Mouse (Mus musculus) ES-Bruce4 (cell line): ENCODE data around the gene 2310034G01Rik.

Experiments
- CTCF ChIP-seq: IDR thresholded peaks from one replicate; pipeline ENCODE4 v1.8.1; 2011; ENCODE audit warnings: low read depth, low read length
- POLR2A ChIP-seq: IDR thresholded peaks from one replicate; pipeline ENCODE4 v1.8.1; 2011; ENCODE audit warnings: low read length; ENCODE audit not compliant: insufficient read depth

- no peak for TF ChIP-seq POLR2A
- no peak for TF ChIP-seq CTCF
Measured at GRCm38 (mm10) chr19:46314151-46314601, 35.9 kb downstream of the 2310034G01Rik start.
